Mouse (Mus musculus): ENCODE results near the gene Snrnp200.
A peak's percentile ranks its signal among the peaks of the same experiment; 100 is the strongest.
"Not testable (repeated sequence)": the region's sequence is repeated elsewhere in the genome, so short reads cannot be mapped to it uniquely, and the experiment has no call there.

DNA sequence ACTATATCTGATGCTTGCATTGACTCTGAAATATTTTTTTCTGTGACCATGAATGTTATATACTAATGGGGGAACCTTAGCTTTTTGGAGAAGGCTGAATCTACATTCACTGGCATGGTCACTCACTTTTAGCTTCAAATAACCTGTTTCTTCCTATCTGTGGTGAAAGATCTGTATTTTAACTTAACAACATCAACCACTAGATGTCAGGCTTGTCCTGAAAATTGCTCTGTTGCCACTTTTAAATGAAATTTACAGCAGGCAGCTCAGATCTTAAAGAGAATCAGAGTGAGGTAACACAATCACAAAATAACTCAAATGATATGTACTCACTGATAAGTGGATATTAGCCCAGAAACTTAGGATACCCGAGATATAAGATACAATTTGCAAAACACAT, 41.9 kb upstream of the Snrnp200 start:
- TF ChIP-seq POLR2A (IDR thresholded peaks at IDR 0.05; ENCODE audit: borderline replicate concordance, extremely low read depth, low read depth, low read length), result not testable (repeated sequence)
- peak; percentile 20; the same call in 1 of the 2 replicates for TF ChIP-seq CTCF (IDR thresholded peaks at IDR 0.05; ENCODE audit: insufficient read depth, low read length)

Measured in lung, adult 2 months (tissue).